Mouse (Mus musculus) E14TG2a.4 (cell line): ENCODE data around the gene Drosha.
"Not testable (repeated sequence)": the region's sequence is repeated elsewhere in the genome, so short reads cannot be mapped to it uniquely, and the experiment has no call there.

ENCODE experiments used
- H3K27me3 ChIP-seq: 2 replicates; pipeline ENCODE4 v1.6.1; 2014; ENCODE audit warnings: low read length, control low read depth; ENCODE audit not compliant: insufficient read depth
- H3K36me3 ChIP-seq: 2 replicates; pipeline ENCODE4 v1.6.1; 2014; ENCODE audit warnings: low read length, control low read depth; ENCODE audit not compliant: insufficient read depth
- H3K4me1 ChIP-seq: replicated peaks from 2 replicates; pipeline ENCODE4 v1.6.1; 2014; ENCODE audit warnings: low read depth, low read length, control low read depth
- H3K4me3 ChIP-seq: replicated peaks from 2 replicates; pipeline ENCODE4 v1.5.1; 2014; ENCODE audit warnings: mild to moderate bottlenecking, low read length
- H3K9me3 ChIP-seq: 2 replicates; pipeline ENCODE4 v1.6.1; 2014; ENCODE audit warnings: low read length, control low read depth
- CTCF ChIP-seq: conservative IDR thresholded peaks from 2 replicates; pipeline ENCODE4 v1.5.1; 2014; ENCODE audit warnings: low read length
- NANOG ChIP-seq: IDR thresholded peaks from 2 replicates; pipeline ENCODE4 v1.6.1; 2014; ENCODE audit warnings: borderline replicate concordance, low read length, mixed read lengths
- POU5F1 ChIP-seq: IDR thresholded peaks from 2 replicates; pipeline ENCODE4 v1.6.1; 2014; ENCODE audit warnings: low read length, borderline replicate concordance

Gene Drosha

GRCm38 (mm10) chr15:12798043-12798442, 26.6 kb upstream of the Drosha start:
- 0 out of 2 replicates have a peak, but pooled peaks cover 4% of the 10 kb centered on the region for H3K27me3 ChIP-seq
- H3K4me1 ChIP-seq, result 0 out of 2 replicates have a peak, but pooled peaks cover 8% of the 10 kb centered on the region
- H3K9me3 ChIP-seq, result no peaks in the 10 kb centered on the region
- TF ChIP-seq NANOG (no peak), CTCF (no peak), POU5F1 (no peak)
- no peaks in the 10 kb centered on the region for H3K36me3 ChIP-seq
- H3K4me3 ChIP-seq, result no peak overlapping the region

- Histone ChIP-seq H3K27me3 (0 out of 2 replicates have a peak, but pooled peaks cover 4% of the 10 kb centered on the region), H3K4me3 (no peak overlapping the region), H3K9me3 (no peaks in the 10 kb centered on the region), H3K4me1 (0 out of 2 replicates have a peak, but pooled peaks cover 7% of the 10 kb centered on the region), H3K36me3 (no peaks in the 10 kb centered on the region)
- TF ChIP-seq POU5F1 (no peak), CTCF (no peak)
These were observed 24.0 kb upstream of the Drosha start for GRCm38 (mm10) chr15:12800405-12801141.

- H3K9me3 ChIP-seq, H3K4me3 ChIP-seq, H3K4me1 ChIP-seq, H3K36me3 ChIP-seq, H3K27me3 ChIP-seq: not testable (repeated sequence)
These were observed 23.5 kb upstream of the Drosha start for GRCm38 (mm10) chr15:12801142-12801506.

- Histone ChIP-seq H3K36me3 (peaks cover 27% of the 10 kb centered on the region), H3K27me3 (0 out of 2 replicates have a peak, but pooled peaks cover 4% of the 10 kb centered on the region)
- TF ChIP-seq CTCF (no peak), NANOG (no peak), POU5F1 (no peak)
These were observed 19.5 kb upstream of the Drosha start for GRCm38 (mm10) chr15:12805071-12805470.

GRCm38 (mm10) chr15:12807088-12807487, 17.5 kb upstream of the Drosha start:
- H3K9me3 ChIP-seq, result no peaks in the 10 kb centered on the region
- no peaks in the 10 kb centered on the region for H3K27me3 ChIP-seq
- peaks cover 4% of the 10 kb centered on the region; the same call in 1 of the 2 replicates for H3K4me1 ChIP-seq
- TF ChIP-seq NANOG, result no peak
- TF ChIP-seq POU5F1, result no peak
- no peak for TF ChIP-seq CTCF
- no peak overlapping the region for H3K4me3 ChIP-seq
- peaks cover 47% of the 10 kb centered on the region for H3K36me3 ChIP-seq

More at GRCm38 (mm10) chr15:12805071-12805470, 19.5 kb upstream of the Drosha start:
- H3K4me1 ChIP-seq, result peaks cover 4% of the 10 kb centered on the region; the same call in 1 of the 2 replicates
- no peaks in the 10 kb centered on the region for H3K9me3 ChIP-seq
- no peak overlapping the region for H3K4me3 ChIP-seq

- Histone ChIP-seq H3K9me3 (no peaks in the 10 kb centered on the region), H3K4me1 (peaks cover 14% of the 10 kb centered on the region), H3K4me3 (no peak overlapping the region), H3K27me3 (no peaks in the 10 kb centered on the region), H3K36me3 (peaks cover 65% of the 10 kb centered on the region)
- TF ChIP-seq POU5F1, result no peak
- TF ChIP-seq NANOG, result no peak
- TF ChIP-seq CTCF, result no peak
These were observed 15.3 kb upstream of the Drosha start for GRCm38 (mm10) chr15:12809305-12809704.

- Histone ChIP-seq H3K27me3 (no peaks in the 10 kb centered on the region), H3K4me3 (0 out of 2 replicates have a peak overlapping the region, but pooled peaks have one; percentile 23), H3K9me3 (no peaks in the 10 kb centered on the region), H3K36me3 (peaks cover 90% of the 10 kb centered on the region), H3K4me1 (peaks cover 10% of the 10 kb centered on the region; the same call in 1 of the 2 replicates)
- TF ChIP-seq NANOG, result no peak
- no peak for TF ChIP-seq POU5F1
- peak; percentile 14; the same call in 1 of the 2 replicates for TF ChIP-seq CTCF
These were observed 12.0 kb upstream of the Drosha start for GRCm38 (mm10) chr15:12812646-12813045.

- no peaks in the 10 kb centered on the region for H3K27me3 ChIP-seq
- no peaks in the 10 kb centered on the region for H3K9me3 ChIP-seq
- H3K36me3 ChIP-seq, result peaks cover 98% of the 10 kb centered on the region
- peaks cover 26% of the 10 kb centered on the region for H3K4me1 ChIP-seq
- no peak for TF ChIP-seq NANOG
- no peak for TF ChIP-seq POU5F1
- TF ChIP-seq CTCF, result no peak
- H3K4me3 ChIP-seq, result no peak overlapping the region
These were observed 7.0 kb upstream of the Drosha start for GRCm38 (mm10) chr15:12817592-12817991.
